Mouse (Mus musculus) midbrain, embryonic 12.5 days (tissue): Measurements from ENCODE around the gene Pts. TPM values are rescaled to one million over a fixed set of nuclear protein-coding genes. Genes with fewer than 3 reads are reported as not detected.

Experiments
- ATAC-seq: fragments of 200-750 bp; cut with Nextera tagmentation; 2 replicates; pipeline ENCODE4 v1.8.0; 2017; ENCODE audit warnings: low read depth, moderate TSS enrichment, moderate library complexity; ENCODE audit not compliant: low FRiP score
- H3K27ac ChIP-seq: fragments of 300-500 bp; sonication (generic); replicated peaks from 2 replicates; pipeline ENCODE4 v1.5.1; 2016; ENCODE audit warnings: mild to moderate bottlenecking
- H3K27me3 ChIP-seq: fragments of 300-500 bp; sonication (generic); 2 replicates; pipeline ENCODE4 v1.6.1; 2016; ENCODE audit warnings: mild to moderate bottlenecking
- H3K36me3 ChIP-seq: fragments of 300-500 bp; sonication (generic); 2 replicates; pipeline ENCODE4 v1.6.1; 2016
- H3K4me1 ChIP-seq: fragments of 300-500 bp; sonication (generic); 2 replicates; pipeline ENCODE4 v1.6.1; 2016
- H3K4me2 ChIP-seq: fragments of 300-500 bp; sonication (generic); replicated peaks from 2 replicates; pipeline ENCODE4 v1.6.1; 2016; ENCODE audit warnings: mild to moderate bottlenecking, moderate library complexity
- H3K4me3 ChIP-seq: fragments of 300-500 bp; sonication (generic); 2 replicates; pipeline ENCODE4 v1.5.1; 2016; ENCODE audit warnings: mild to moderate bottlenecking
- H3K9ac ChIP-seq: fragments of 300-500 bp; sonication (generic); replicated peaks from 2 replicates; pipeline ENCODE4 v1.6.1; 2016; ENCODE audit warnings: mild to moderate bottlenecking, moderate library complexity
- H3K9me3 ChIP-seq: fragments of 300-500 bp; sonication (generic); 2 replicates; pipeline ENCODE4 v1.6.1; 2016; ENCODE audit warnings: mild to moderate bottlenecking
- WGBS: fragments of 180-500 bp; shearing (Covaris S2); methylation state at CpG from one replicate; pipeline ENCODE4 v1.1.7; 2016; 5-methylcytosine and 5-hydroxymethylcytosine counted together
- polyA plus RNA-seq: library from polyadenylated mRNA; unstranded; fragments of >200 nt; fragmentation: Nextera tagmentation; extraction: Ambion mirVana; gene quantifications from 2 replicates; pipeline ENCODE4 v1.2.1, GENCODE M21; 2016

Pts gene
- polyA plus RNA-seq, 1 experiment from 2014 or later, result 102 TPM

DNA sequence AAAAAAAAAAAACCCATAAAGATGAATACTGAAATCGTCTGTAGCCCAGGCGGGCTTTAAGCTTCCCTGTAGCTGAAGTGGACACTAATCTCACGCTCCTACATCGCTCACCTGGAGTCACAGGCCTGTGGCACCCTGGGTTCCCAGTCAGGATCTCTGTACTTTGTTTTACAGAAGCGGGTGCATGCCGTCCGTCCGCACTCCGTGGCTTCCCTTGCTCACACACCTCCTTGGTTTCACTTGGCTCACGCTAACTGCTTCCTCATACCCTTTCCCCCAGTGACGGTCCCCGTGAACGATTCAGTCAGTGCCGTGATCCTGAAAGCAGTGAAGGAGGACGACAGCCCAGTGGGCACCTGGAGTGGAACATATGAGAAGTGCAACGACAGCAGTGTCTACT lies 29.7 kb downstream of the Pts start:
- H3K4me1 ChIP-seq, result peaks cover 12% of the 10 kb centered on the region
- H3K4me3 ChIP-seq, result no peak overlapping the region
- no peak for ATAC-seq
- H3K27me3 ChIP-seq, result no peaks in the 10 kb centered on the region
- H3K9me3 ChIP-seq, result no peaks in the 10 kb centered on the region
- no peak overlapping the region for H3K9ac ChIP-seq
- H3K27ac ChIP-seq, result no peak overlapping the region
- no peaks in the 10 kb centered on the region for H3K36me3 ChIP-seq
- 81% methylated on average over 16 of the region's 16 CpGs for WGBS
- H3K4me2 ChIP-seq, result no peak overlapping the region

DNA sequence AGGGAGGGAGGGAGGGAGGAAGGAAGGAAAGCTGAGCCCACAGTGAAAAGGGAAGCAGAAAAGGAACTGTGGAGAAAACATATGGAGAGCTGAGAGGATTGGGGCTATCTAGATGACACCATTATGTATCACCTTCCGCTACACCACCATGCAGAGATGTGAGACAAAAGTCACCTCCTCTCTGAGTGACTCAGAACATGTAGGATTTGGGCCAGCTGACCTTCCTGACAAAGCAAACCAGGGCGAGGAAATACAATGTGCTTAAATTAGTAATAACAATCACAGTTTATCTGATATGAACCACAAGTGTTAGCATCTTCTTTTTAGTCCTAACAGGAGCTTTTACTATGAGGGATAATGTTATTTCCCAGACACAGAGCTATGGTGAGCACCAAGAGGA lies 31.0 kb downstream of the Pts start:
- H3K9ac ChIP-seq, result no peak overlapping the region
- H3K4me2 ChIP-seq, result no peak overlapping the region
- H3K4me1 ChIP-seq, result peaks cover 12% of the 10 kb centered on the region
- no peak overlapping the region for H3K4me3 ChIP-seq
- no peaks in the 10 kb centered on the region for H3K27me3 ChIP-seq
- no peaks in the 10 kb centered on the region for H3K36me3 ChIP-seq
- H3K9me3 ChIP-seq, result no peaks in the 10 kb centered on the region
- WGBS, result 80% methylated on average over 2 of the region's 2 CpGs
- H3K27ac ChIP-seq, result no peak overlapping the region
- no peak for ATAC-seq

DNA sequence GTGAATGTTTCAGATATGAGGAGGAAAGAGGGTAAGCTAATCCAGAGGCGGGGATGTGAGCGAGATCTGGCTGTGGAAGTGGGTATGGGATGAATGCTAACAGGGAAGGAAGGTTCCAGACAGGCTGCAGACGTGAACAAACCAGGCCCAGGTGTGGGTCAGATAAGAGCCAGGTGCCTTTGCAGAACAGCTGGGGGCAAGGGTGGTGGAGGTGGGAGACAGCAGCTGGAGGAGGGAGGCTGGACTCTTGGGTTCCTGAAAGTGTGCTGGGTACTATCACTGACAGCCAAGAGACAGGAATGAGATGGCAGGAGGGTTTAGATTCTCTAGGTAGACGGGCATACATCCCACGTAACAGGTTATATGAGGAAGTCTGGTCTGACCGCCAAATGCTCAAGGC lies 31.4 kb downstream of the Pts start:
- H3K4me2 ChIP-seq, result no peak overlapping the region
- H3K9ac ChIP-seq, result no peak overlapping the region
- peaks cover 12% of the 10 kb centered on the region for H3K4me1 ChIP-seq
- H3K4me3 ChIP-seq, result no peak overlapping the region
- ATAC-seq, result no peak
- H3K36me3 ChIP-seq, result no peaks in the 10 kb centered on the region
- H3K27ac ChIP-seq, result no peak overlapping the region
- H3K27me3 ChIP-seq, result no peaks in the 10 kb centered on the region
- H3K9me3 ChIP-seq, result no peaks in the 10 kb centered on the region
- 77% methylated on average over 6 of the region's 6 CpGs for WGBS

DNA sequence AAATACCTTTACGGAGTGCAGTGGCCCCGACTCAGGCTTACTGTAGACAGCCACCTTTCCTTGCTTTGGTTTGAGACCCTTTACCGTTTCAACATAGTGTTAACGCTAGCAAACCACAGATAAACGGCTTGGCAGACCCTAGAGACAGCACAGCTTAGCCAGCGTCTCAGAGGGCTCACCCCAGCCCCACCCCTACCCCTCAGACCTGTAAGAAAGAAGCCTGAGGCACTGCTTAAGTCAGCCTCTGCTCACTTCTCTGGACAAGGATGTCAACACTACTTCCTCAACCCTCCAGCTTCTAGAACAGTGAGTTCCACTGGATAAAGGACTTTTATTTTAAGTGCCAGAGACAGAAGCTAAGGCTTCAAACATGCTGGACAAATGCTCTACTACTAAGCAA lies 32.0 kb downstream of the Pts start:
- no peak overlapping the region; the same call in 1 of the 2 replicates for H3K9ac ChIP-seq
- 18% methylated on average over 6 of the region's 6 CpGs for WGBS
- H3K9me3 ChIP-seq, result no peaks in the 10 kb centered on the region
- no peaks in the 10 kb centered on the region for H3K36me3 ChIP-seq
- no peak overlapping the region for H3K4me2 ChIP-seq
- H3K4me3 ChIP-seq, result no peak overlapping the region
- ATAC-seq, result no peak
- no peak overlapping the region for H3K27ac ChIP-seq
- H3K4me1 ChIP-seq, result peaks cover 12% of the 10 kb centered on the region
- H3K27me3 ChIP-seq, result no peaks in the 10 kb centered on the region

DNA sequence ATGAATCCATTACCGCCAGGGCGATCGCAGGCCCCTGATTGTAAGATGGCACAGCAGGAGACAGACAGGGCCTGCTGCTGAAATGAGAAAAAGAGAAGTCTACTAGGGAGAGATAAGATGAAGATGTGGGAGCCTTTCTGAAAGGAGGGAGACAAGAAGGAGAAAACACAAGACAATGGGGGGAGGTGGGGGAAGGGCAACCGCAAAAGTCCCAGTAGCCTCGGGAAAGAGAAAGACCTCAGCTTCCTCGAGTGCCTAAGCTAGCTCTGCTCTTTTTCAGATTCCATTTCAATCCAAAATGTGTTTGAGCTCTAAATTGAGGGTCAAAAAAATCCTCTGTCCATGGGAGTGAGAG lies 32.4 kb downstream of the Pts start:
- WGBS, result 20% methylated on average over 6 of the region's 6 CpGs
- H3K27ac ChIP-seq, result no peak overlapping the region
- no peak overlapping the region for H3K4me3 ChIP-seq
- no peaks in the 10 kb centered on the region for H3K9me3 ChIP-seq
- H3K36me3 ChIP-seq, result no peaks in the 10 kb centered on the region
- H3K4me2 ChIP-seq, result 0 out of 2 replicates have a peak overlapping the region, but pooled peaks have one; percentile 19
- H3K4me1 ChIP-seq, result peaks cover 12% of the 10 kb centered on the region
- H3K27me3 ChIP-seq, result no peaks in the 10 kb centered on the region
- ATAC-seq, result no peak
- H3K9ac ChIP-seq, result 0 out of 2 replicates have a peak overlapping the region, but pooled peaks have one; percentile 29

DNA sequence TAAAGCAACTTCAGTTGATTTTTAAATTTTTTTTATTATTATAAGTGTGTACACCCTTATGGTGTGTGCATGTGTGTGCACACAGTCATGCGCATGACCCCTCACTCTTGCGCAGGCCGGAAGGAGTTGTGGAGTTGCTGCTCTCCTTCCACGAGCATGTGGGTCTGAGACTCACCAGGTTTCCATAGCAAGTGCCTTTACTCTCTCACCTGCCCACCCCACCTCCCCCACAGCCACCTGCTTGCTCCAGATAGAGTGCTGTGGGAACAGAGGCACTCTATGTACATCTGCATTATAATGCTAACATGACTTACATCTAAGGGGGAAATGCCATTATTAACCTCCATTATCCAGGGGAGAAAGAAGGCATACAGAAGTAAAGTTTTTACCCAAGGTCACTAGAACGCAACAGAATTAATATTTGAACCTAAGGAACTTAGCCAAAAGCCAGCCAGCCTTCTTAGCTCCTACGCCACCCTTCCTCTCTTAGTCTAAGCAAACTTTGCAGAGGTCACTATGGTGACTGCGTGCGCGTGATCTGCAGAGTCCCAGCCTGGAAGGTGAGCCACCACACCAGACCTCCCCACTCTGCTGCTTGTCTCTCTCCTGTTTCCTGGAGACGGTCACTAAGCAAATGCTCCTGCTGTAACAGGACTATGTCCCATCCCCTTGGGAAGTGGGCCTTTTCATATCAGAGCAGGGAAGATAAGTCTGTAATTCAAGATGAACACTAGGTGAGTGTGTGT lies 32.9 kb downstream of the Pts start:
- Histone ChIP-seq H3K4me3 (no peak overlapping the region), H3K4me1 (peaks cover 12% of the 10 kb centered on the region), H3K9ac (0 out of 2 replicates have a peak overlapping the region, but pooled peaks have one; percentile 29), H3K9me3 (no peaks in the 10 kb centered on the region), H3K36me3 (no peaks in the 10 kb centered on the region), H3K27me3 (no peaks in the 10 kb centered on the region), H3K27ac (no peak overlapping the region), H3K4me2 (0 out of 2 replicates have a peak overlapping the region, but pooled peaks have one; percentile 19)
- WGBS, result 65% methylated on average over 10 of the region's 10 CpGs
- no peak for ATAC-seq

DNA sequence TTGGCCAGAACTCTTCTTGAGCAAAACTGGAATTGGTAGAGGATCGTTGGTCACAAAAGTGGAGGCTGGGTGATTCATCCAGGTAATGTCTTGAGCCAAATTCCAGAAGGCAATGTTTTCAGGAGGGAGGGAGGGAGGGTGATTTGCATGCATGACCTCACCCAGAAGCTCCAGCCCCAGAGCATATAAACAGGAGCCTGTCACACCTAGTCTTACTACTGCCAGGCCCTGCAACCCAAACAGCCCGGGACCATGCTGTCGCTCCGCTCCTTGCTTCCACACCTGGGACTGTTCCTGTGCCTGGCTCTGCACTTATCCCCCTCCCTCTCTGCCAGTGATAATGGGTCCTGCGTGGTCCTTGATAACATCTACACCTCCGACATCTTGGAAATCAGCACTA lies 34.2 kb downstream of the Pts start, which contains the start of gene Plet1:
Gene Plet1, plus strand, starts transcription at position 215 of the 400 bp plus-strand sequence.
- peaks cover 12% of the 10 kb centered on the region for H3K4me1 ChIP-seq
- no peak within 1 kb of the TSS for H3K4me2 ChIP-seq
- H3K36me3 ChIP-seq, result no peaks in the 10 kb centered on the region
- ATAC-seq, result no peak
- H3K9ac ChIP-seq, result no peak within 1 kb of the TSS
- H3K9me3 ChIP-seq, result no peaks in the 10 kb centered on the region
- no peaks in the 10 kb centered on the region for H3K27me3 ChIP-seq
- H3K4me3 ChIP-seq, result no peak within 1 kb of the TSS
- WGBS, result 89% methylated on average over 6 of the region's 6 CpGs
- no peak within 1 kb of the TSS for H3K27ac ChIP-seq

DNA sequence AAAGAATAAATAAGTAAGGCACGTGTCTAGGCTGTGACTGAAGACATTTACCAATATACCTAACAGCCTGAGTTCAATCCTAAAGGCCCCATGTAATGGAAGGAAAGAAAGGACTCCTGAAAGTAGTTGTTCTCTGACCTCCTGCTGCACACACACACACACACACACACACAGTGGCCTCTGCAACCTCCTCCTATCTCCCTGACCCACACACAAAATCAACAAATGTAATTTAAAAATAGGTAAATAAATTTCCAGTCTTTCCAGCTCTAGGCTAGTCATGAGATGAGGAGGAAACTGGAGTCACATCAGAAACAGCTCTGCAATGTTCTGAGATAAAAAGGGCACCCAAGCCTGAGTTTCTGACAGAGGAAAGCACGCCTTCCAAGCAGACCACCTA lies 34.7 kb downstream of the Pts start:
- no peak overlapping the region for H3K9ac ChIP-seq
- no peak overlapping the region for H3K4me3 ChIP-seq
- no peaks in the 10 kb centered on the region for H3K27me3 ChIP-seq
- ATAC-seq, result no peak
- H3K36me3 ChIP-seq, result no peaks in the 10 kb centered on the region
- H3K9me3 ChIP-seq, result no peaks in the 10 kb centered on the region
- H3K4me1 ChIP-seq, result peaks cover 12% of the 10 kb centered on the region
- H3K4me2 ChIP-seq, result no peak overlapping the region
- 62% methylated on average over 2 of the region's 2 CpGs for WGBS
- H3K27ac ChIP-seq, result no peak overlapping the region

DNA sequence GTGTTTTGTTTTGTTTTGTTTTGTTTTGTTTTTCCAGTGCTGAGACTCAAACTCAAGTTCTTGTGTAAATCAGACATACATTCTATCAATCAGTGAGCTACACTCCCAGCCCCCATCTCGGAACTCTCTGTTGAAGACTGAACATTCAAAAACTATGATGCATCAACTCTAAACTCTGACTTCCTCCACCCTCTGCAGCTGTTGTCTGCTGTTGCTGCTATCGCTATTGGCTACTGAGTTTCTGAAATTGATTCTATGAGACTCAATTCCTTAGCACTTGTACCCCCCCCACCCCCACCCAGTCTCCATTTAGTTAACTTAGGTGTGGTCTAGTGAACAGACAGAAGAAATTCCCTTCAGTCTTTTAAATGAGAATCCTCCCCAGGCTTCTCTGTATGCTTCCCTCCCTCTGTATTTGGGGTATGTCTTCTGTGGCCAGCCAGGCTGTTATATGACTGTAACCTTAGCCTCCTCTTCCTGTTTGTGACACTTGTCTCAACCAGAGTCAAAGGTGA lies 36.9 kb downstream of the Pts start:
- Histone ChIP-seq H3K4me2 (no peak overlapping the region), H3K27me3 (no peaks in the 10 kb centered on the region), H3K4me1 (peaks cover 8% of the 10 kb centered on the region), H3K27ac (no peak overlapping the region), H3K9ac (no peak overlapping the region), H3K4me3 (no peak overlapping the region), H3K9me3 (no peaks in the 10 kb centered on the region), H3K36me3 (no peaks in the 10 kb centered on the region)
- WGBS, result 87% methylated on average over 2 of the region's 2 CpGs
- ATAC-seq, result no peak

DNA sequence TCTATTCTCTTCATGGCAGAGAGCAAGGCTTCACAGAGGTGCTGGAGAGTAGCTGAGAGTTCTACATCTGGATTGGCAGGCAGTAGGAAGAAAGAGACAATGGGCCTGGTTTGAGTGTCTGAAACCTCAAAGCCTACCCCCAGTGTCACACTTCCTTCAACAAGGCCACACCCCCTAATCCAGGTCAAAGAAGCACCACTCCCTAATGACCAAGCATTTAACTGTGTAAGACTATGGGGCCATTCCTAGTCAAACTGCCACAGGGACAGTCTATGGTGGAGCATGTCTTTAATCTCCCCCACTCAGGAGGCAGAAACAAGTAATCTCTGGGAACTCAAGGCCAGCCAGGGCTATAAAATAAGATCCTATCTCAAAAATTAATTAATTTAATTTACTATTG lies 37.7 kb downstream of the Pts start:
- Histone ChIP-seq H3K27ac (no peak overlapping the region), H3K36me3 (no peaks in the 10 kb centered on the region), H3K9me3 (no peaks in the 10 kb centered on the region), H3K4me1 (peaks cover under 1% of the 10 kb centered on the region; the same call in 1 of the 2 replicates), H3K4me3 (no peak overlapping the region), H3K9ac (no peak overlapping the region), H3K4me2 (no peak overlapping the region), H3K27me3 (no peaks in the 10 kb centered on the region)
- ATAC-seq, result no peak

DNA sequence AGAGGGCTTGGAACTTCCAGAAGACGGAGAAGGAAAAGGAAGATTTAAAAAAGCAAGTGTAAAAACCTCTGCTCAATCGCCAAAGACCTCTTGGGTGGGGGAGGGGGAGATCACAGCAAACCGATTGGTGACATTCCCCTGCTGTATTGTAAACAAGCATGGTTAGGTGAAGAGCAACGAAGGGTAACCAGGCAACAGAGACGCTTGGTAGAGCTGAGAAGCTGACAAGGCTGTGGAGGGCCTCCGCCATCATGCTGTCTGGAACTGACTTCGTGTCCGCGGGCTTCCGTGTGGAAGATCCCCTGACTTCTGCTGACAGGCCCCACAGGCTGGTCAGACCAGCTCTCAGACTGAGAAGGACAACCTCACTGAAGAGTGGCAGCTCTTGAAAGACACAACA lies 43.0 kb downstream of the Pts start:
- Histone ChIP-seq H3K27me3 (0 out of 2 replicates have a peak, but pooled peaks cover 4% of the 10 kb centered on the region), H3K27ac (no peak overlapping the region), H3K4me1 (peaks cover 5% of the 10 kb centered on the region), H3K4me2 (peak overlapping the region; percentile 41), H3K9ac (no peak overlapping the region), H3K4me3 (0 out of 2 replicates have a peak overlapping the region, but pooled peaks have one; percentile 12), H3K36me3 (no peaks in the 10 kb centered on the region), H3K9me3 (no peaks in the 10 kb centered on the region)
- no peak for ATAC-seq
- WGBS, result 6% methylated on average over 10 of the region's 10 CpGs

DNA sequence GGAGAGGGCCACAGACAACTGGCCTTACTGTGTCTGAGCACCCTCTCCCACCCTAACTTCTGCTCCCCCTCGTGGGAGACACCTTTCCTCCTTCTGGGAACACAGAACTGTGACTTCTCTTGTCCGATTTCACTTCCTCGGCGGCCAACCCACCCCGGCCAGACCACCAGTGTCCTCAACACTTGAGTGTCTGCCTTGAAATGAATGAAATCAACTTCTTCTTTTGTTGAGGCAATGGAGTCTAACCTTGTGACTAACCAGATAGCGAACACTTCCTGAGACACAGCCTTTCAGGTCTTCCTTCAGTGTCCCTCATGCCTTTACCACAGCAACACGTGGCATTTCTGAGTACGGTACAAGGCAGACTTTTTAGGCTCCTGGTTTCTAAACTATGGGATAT lies 45.8 kb downstream of the Pts start:
- no peak overlapping the region for H3K4me3 ChIP-seq
- no peak overlapping the region for H3K9ac ChIP-seq
- no peak overlapping the region for H3K27ac ChIP-seq
- H3K4me2 ChIP-seq, result no peak overlapping the region
- ATAC-seq, result no peak
- peaks cover 5% of the 10 kb centered on the region for H3K4me1 ChIP-seq
- no peaks in the 10 kb centered on the region for H3K36me3 ChIP-seq
- H3K9me3 ChIP-seq, result no peaks in the 10 kb centered on the region
- 0 out of 2 replicates have a peak, but pooled peaks cover 4% of the 10 kb centered on the region for H3K27me3 ChIP-seq
- WGBS, result 86% methylated on average over 8 of the region's 8 CpGs
